Mouse (Mus musculus) heart, adult 2 months (tissue): ENCODE results near the gene Shroom2.

Source experiments
- CTCF ChIP-seq: fragments of 200-600 bp; IDR thresholded peaks from 2 replicates; pipeline ENCODE4 v1.8.1; 2022; ENCODE audit warnings: antibody characterized with exemption, mild to moderate bottlenecking, moderate library complexity
- EP300 ChIP-seq: fragments of 200-500 bp; IDR thresholded peaks from 2 replicates; pipeline ENCODE4 v1.6.1; 2011; ENCODE audit warnings: low read depth, low read length, control low read depth; ENCODE audit not compliant: insufficient read depth
- POLR2A ChIP-seq: fragments of 200-500 bp; IDR thresholded peaks from 2 replicates; pipeline ENCODE4 v1.6.1; 2011; ENCODE audit warnings: mild to moderate bottlenecking, low read depth, low read length, control low read depth; ENCODE audit not compliant: insufficient read depth

DNA sequence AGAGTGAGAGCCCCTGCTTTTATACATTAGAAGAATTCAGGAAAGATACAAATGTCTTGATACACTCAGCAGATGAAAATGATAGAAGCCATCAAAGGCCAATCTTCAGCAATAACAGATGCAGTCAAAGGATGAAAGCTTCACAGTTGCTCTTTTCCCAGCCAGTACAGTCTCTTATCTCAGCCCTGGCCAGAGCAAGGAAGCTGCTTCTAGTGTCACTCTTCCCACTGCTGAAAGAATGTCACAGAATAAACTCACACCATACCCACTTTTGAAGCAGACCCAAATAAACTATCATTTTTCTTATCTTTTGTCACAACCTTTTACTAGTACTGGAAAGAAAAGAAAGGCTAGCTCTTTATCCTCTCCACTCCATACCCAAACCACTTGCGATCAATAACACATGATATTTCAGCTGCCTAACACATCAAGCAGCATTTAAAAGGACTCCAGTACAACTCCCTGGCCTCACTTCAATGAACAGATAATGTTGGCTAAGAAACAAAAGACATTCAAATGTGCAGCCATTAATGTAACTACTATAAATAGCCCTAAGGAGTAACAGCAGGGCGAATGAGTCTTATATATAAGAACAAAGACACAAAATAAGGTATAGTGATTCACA, 90.0 kb downstream of the Shroom2 start:
- TF ChIP-seq POLR2A = no peak
- TF ChIP-seq EP300 = no peak
- TF ChIP-seq CTCF = no peak
